Mouse (Mus musculus) CD4-positive, CD25-positive, alpha-beta regulatory T cell, adult 4 months (primary cell): ENCODE results near the gene Cyp27b1. TPM values are rescaled to one million over a fixed set of nuclear protein-coding genes. Genes with fewer than 3 reads are reported as not detected.
A peak's percentile ranks its signal among the peaks of the same experiment; 100 is the strongest.
"Not testable (repeated sequence)": the region's sequence is repeated elsewhere in the genome, so short reads cannot be mapped to it uniquely, and the experiment has no call there.

Source experiments
- ATAC-seq: one replicate; pipeline ENCODE4 v1.8.0; 2017
- polyA plus RNA-seq, 2 experiments: library from polyadenylated mRNA; unstranded; fragments of 100-300 nt; shearing (Covaris generic); gene quantifications; one replicate each; pipeline ENCODE4 v1.2.1; 2017

Gene Cyp27b1
- polyA plus RNA-seq, 2 experiments from 2014 or later: 0.27 TPM; not detected in 1

GRCm38 (mm10) chr10:127050119-127050474 is 2.0 kb downstream of the Cyp27b1 start:
- ATAC-seq: peak; percentile 34

- ATAC-seq: no peak
Observed at GRCm38 (mm10) chr10:127054646-127055045, 6.6 kb downstream of the Cyp27b1 start.

GRCm38 (mm10) chr10:127055406-127055805 is 7.4 kb downstream of the Cyp27b1 start:
- ATAC-seq: no peak

GRCm38 (mm10) chr10:127056490-127056889 is 8.4 kb downstream of the Cyp27b1 start:
- ATAC-seq: no peak

GRCm38 (mm10) chr10:127058161-127058560 is 10.1 kb downstream of the Cyp27b1 start:
- ATAC-seq: peak; percentile 63

GRCm38 (mm10) chr10:127058708-127059107 is 10.7 kb downstream of the Cyp27b1 start:
- no peak for ATAC-seq

- no peak for ATAC-seq
Observed at GRCm38 (mm10) chr10:127059174-127059967, 11.3 kb downstream of the Cyp27b1 start.

GRCm38 (mm10) chr10:127059968-127060916 is 12.2 kb downstream of the Cyp27b1 start, which contains the start of gene March9:
Gene March9, minus strand, starts transcription at chr10:127060184.
- peak; percentile 44 for ATAC-seq

GRCm38 (mm10) chr10:127061085-127061484 is 13.0 kb downstream of the Cyp27b1 start:
- no peak for ATAC-seq

GRCm38 (mm10) chr10:127061513-127061912 is 13.5 kb downstream of the Cyp27b1 start:
- no peak for ATAC-seq

- ATAC-seq: not testable (repeated sequence)
Observed at GRCm38 (mm10) chr10:127062101-127062500, 14.1 kb downstream of the Cyp27b1 start.

- no peak for ATAC-seq
Observed at GRCm38 (mm10) chr10:127062503-127062902, 14.5 kb downstream of the Cyp27b1 start.

- ATAC-seq: peak; percentile 79
Observed at GRCm38 (mm10) chr10:127063239-127063872, 15.3 kb downstream of the Cyp27b1 start, which contains the start of gene Cdk4. Gene Cdk4, plus strand, starts transcription at chr10:127063534.

- ATAC-seq: no peak
Observed at GRCm38 (mm10) chr10:127063913-127064870, 16.1 kb downstream of the Cyp27b1 start.

- ATAC-seq: no peak
Observed at GRCm38 (mm10) chr10:127065981-127066380, 17.9 kb downstream of the Cyp27b1 start.

GRCm38 (mm10) chr10:127066519-127067018 is 18.5 kb downstream of the Cyp27b1 start:
- ATAC-seq: no peak

GRCm38 (mm10) chr10:127068360-127069038 is 20.4 kb downstream of the Cyp27b1 start:
- ATAC-seq: no peak

GRCm38 (mm10) chr10:127069281-127070189 is 21.5 kb downstream of the Cyp27b1 start:
- ATAC-seq: peak; percentile 14
